Mouse (Mus musculus) liver, postnatal 0 days (tissue): ENCODE measurements around the gene Extl1. TPM values are rescaled to one million over a fixed set of nuclear protein-coding genes. Genes with fewer than 3 reads are reported as not detected.

Experiments
- ATAC-seq: fragments of 200-750 bp; cut with Nextera tagmentation; 2 replicates; pipeline ENCODE4 v1.8.0; 2017; ENCODE audit warnings: mild to moderate bottlenecking, moderate library complexity
- DNase-seq: peaks from one replicate; pipeline ENCODE4 v3.0.0-alpha.2; 2016
- H3K27ac ChIP-seq: fragments of 300-500 bp; sonication (generic); 2 replicates; pipeline ENCODE4 v1.5.1; 2014; ENCODE audit warnings: antibody characterized with exemption, moderate library complexity, mild to moderate bottlenecking, low read depth
- H3K27me3 ChIP-seq: fragments of 300-500 bp; sonication (generic); 2 replicates; pipeline ENCODE4 v1.6.1; 2014; ENCODE audit warnings: low read length, control low read depth, mixed read lengths; ENCODE audit not compliant: insufficient read depth
- H3K36me3 ChIP-seq: fragments of 300-500 bp; sonication (generic); replicated peaks from 2 replicates; pipeline ENCODE4 v1.6.1; 2014; ENCODE audit warnings: mild to moderate bottlenecking, control low read depth, low read length, moderate library complexity, mixed read lengths; ENCODE audit not compliant: insufficient read depth
- H3K4me1 ChIP-seq: fragments of 300-500 bp; sonication (generic); 2 replicates; pipeline ENCODE4 v1.6.1; 2014; ENCODE audit warnings: antibody characterized with exemption, mild to moderate bottlenecking, control low read depth; ENCODE audit not compliant: insufficient read depth
- H3K4me2 ChIP-seq: fragments of 300-500 bp; sonication (generic); 2 replicates; pipeline ENCODE4 v1.6.1; 2014; ENCODE audit warnings: low read depth, mild to moderate bottlenecking, low read length, moderate library complexity, mixed read lengths
- H3K4me3 ChIP-seq: fragments of 300-500 bp; sonication (generic); 2 replicates; pipeline ENCODE4 v1.5.1; 2014; ENCODE audit warnings: low read depth, low read length
- H3K9ac ChIP-seq: fragments of 300-500 bp; sonication (generic); replicated peaks from 2 replicates; pipeline ENCODE4 v1.6.1; 2014; ENCODE audit warnings: mild to moderate bottlenecking, moderate library complexity
- H3K9me3 ChIP-seq: fragments of 300-500 bp; sonication (generic); 2 replicates; pipeline ENCODE4 v1.6.1; 2016; ENCODE audit warnings: mild to moderate bottlenecking, control low read depth, low read length, mixed read lengths
- CTCF ChIP-seq: sonication (generic); IDR thresholded peaks from 2 replicates; pipeline ENCODE4 v1.5.1; 2016; ENCODE audit warnings: antibody characterized with exemption, low read depth
- EP300 ChIP-seq: IDR thresholded peaks from 2 replicates; pipeline ENCODE4 v1.6.1; 2016; ENCODE audit warnings: antibody characterized with exemption, low read depth, mild to moderate bottlenecking
- WGBS: fragments of 180-500 bp; shearing (Covaris S2); extraction: QIAGEN DNeasy Blood & Tissue Kit; methylation state at CpG from one replicate; pipeline ENCODE4 v1.1.7; 2014; ENCODE audit not compliant: insufficient replicate concordance; 5-methylcytosine and 5-hydroxymethylcytosine counted together
- polyA plus RNA-seq: library from polyadenylated mRNA; unstranded; fragments of >200 nt; fragmentation: Nextera tagmentation; extraction: Ambion mirVana; gene quantifications from 2 replicates; pipeline ENCODE4 v1.2.1, GENCODE M21; 2015

Gene Extl1
- polyA plus RNA-seq, 1 experiment from 2014 or later: 0.33 TPM

DNA sequence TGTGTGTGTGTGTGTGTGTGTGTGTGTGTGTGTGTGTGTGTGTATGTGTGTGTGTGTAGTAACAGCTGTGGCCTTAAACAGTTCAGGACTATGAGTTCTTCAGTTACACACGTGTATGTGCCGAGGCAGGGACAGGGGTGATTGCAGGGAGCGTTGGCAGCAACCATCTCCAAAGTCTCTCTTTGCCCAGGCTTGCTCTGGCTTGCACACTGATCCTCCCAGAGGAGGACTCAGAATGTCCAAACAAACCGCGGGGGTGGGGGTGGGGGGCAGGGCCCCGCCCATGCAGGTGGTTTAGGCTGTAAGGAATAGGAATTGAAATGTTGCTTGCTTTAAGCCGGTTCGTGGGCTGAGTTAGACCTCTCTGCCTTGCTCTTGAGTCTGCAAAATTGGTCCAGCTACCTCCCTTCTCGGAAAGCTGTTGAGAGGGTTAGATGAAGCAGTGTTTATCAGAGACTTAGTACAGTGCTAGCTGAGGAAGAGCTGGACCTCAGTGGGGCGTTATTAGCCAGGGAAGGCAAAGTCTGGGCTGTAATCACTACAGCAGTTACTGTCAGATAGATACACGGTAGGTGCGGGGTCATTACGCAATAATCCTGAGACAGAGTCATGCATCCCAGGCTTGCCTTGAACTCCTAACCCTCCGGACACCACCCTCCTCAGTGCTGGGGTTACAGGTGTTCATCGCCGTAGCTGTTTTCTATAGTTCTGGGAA lies 18.4 kb upstream of the Extl1 start:
- Histone ChIP-seq H3K36me3 (0 out of 2 replicates have a peak, but pooled peaks cover 9% of the 10 kb centered on the region), H3K27ac (no peak overlapping the region), H3K9ac (no peak overlapping the region), H3K9me3 (no peaks in the 10 kb centered on the region), H3K4me3 (peak overlapping the region; percentile 24; the same call in 1 of the 2 replicates), H3K4me1 (peaks cover 26% of the 10 kb centered on the region), H3K27me3 (no peaks in the 10 kb centered on the region), H3K4me2 (peak overlapping the region; percentile 72)
- 21% methylated on average over 16 of the region's 16 CpGs for WGBS
- DNase-seq (no peak), ATAC-seq (0 out of 2 replicates have a peak, but pooled peaks have one; percentile 7)
- no peak for TF ChIP-seq CTCF
- TF ChIP-seq EP300: no peak

DNA sequence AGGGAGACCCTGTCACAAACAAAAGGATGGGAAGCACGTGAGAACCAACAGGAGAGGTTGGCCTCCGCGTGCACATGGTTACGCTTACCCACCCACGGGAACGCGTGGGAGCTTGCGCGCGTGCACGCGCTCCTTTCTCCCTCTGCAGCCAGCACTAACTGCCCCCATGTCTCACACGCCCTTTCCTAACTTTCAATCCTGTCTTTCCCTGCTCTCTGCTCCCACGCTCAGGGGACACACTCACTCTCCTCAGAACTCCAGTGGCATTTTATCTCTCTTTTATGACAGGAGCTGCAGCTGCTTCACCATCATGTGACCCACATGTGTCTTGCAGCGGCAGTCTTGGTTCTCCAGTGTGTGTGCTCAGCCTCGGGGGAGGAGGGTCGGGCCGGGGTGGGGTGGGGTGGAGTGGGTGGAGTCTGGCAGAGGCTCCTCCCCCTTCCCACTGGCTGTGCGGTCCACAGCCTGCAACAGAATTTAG lies 17.6 kb upstream of the Extl1 start:
- Histone ChIP-seq H3K27ac (no peak overlapping the region), H3K9ac (peak overlapping the region; percentile 22), H3K4me2 (peak overlapping the region; percentile 72), H3K4me1 (peaks cover 26% of the 10 kb centered on the region), H3K4me3 (peak overlapping the region; percentile 24), H3K9me3 (no peaks in the 10 kb centered on the region), H3K36me3 (0 out of 2 replicates have a peak, but pooled peaks cover 9% of the 10 kb centered on the region), H3K27me3 (no peaks in the 10 kb centered on the region)
- 4% methylated on average over 19 of the region's 19 CpGs for WGBS
- peak; percentile 19; the same call in 1 of the 2 replicates for ATAC-seq
- peak; percentile 77 for DNase-seq
- no peak for TF ChIP-seq EP300
- no peak for TF ChIP-seq CTCF

DNA sequence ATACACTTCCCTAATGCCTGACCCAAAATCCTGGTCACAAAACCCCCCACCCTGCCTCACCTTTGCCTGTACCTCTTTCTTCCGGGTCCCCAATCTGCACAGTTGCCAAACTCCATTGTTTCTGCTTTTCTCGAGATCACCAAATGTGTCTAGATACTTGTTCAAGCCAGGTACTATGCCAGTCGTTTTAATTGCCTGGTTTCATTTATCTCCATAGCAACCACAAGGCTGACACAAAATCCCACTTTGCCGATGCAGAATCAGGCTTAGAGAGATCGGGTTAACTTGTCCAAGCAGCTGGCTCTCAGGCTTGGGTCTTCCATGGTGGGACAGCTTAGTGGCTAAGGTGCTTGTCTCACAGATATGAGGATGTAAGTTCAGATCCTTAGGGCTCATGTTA lies 16.6 kb upstream of the Extl1 start:
- no peak for DNase-seq
- Histone ChIP-seq H3K9ac (no peak overlapping the region), H3K27me3 (no peaks in the 10 kb centered on the region), H3K4me2 (no peak overlapping the region), H3K4me1 (peaks cover 26% of the 10 kb centered on the region), H3K36me3 (0 out of 2 replicates have a peak, but pooled peaks cover 3% of the 10 kb centered on the region), H3K9me3 (no peaks in the 10 kb centered on the region), H3K4me3 (no peak overlapping the region), H3K27ac (no peak overlapping the region)
- TF ChIP-seq CTCF (no peak), EP300 (no peak)
- WGBS: 39% methylated on average over 5 of the region's 5 CpGs
- ATAC-seq: no peak

DNA sequence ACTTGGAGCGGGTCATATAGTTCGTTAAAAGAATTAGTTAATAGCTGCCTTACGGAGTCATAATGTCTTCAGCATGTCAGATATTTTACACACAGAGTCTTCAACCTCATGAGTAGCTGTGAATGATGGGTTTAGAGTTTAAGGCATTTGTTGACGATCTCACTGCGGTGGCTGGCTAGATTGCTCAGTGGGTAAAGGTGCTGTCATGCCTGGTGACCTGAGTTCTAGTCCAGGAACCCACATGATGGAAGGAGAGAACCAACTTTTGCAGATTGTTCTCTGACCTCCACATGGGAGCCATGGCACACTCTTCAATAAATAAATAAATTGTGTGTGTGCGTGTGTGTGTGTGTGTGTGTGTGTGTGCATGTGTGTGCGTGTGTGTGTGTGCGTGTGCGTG lies 14.1 kb upstream of the Extl1 start:
- peak overlapping the region; percentile 80 for H3K4me2 ChIP-seq
- H3K4me1 ChIP-seq: peaks cover 22% of the 10 kb centered on the region
- peak overlapping the region; percentile 96 for H3K27ac ChIP-seq

DNA sequence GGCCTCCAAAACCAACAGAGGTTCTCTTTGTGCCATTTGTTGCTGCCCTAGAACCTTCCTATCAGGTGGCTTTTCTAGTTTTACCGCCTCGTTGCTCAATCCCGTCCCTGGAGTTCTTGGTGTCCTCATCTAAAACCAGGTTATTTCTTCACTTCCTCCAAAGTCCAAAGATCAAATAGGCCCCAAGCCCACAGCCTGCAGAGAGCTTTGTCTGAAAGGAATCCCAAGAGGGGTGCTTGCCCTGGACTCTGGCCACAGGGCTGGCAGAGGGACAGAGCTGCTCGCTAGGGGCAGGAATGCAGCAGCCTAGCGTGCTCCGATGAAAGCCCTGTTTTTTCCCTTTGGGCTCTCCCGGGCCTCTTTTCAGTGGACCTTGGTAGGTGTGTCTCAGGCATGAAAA lies 13.5 kb upstream of the Extl1 start:
- Histone ChIP-seq H3K36me3 (no peaks in the 10 kb centered on the region), H3K9me3 (no peaks in the 10 kb centered on the region), H3K4me3 (peak overlapping the region; percentile 56), H3K27me3 (no peaks in the 10 kb centered on the region), H3K4me1 (peaks cover 16% of the 10 kb centered on the region), H3K9ac (peak overlapping the region; percentile 24; the same call in 1 of the 2 replicates), H3K4me2 (peak overlapping the region; percentile 80), H3K27ac (peak overlapping the region; percentile 96)
- 24% methylated on average over 7 of the region's 7 CpGs for WGBS
- no peak for TF ChIP-seq CTCF
- peak; percentile 80 for TF ChIP-seq EP300
- peak; percentile 73 for DNase-seq
- peak; percentile 63 for ATAC-seq

More for the DNA sequence above, 14.1 kb upstream of the Extl1 start:
- H3K9ac ChIP-seq: no peak overlapping the region
- H3K27me3 ChIP-seq: no peaks in the 10 kb centered on the region
- no peak for DNase-seq
- H3K4me3 ChIP-seq: peak overlapping the region; percentile 56
- WGBS: 75% methylated on average over 9 of the region's 9 CpGs
- TF ChIP-seq EP300: no peak
- no peak for TF ChIP-seq CTCF
- no peaks in the 10 kb centered on the region for H3K9me3 ChIP-seq
- H3K36me3 ChIP-seq: no peaks in the 10 kb centered on the region
- no peak for ATAC-seq

DNA sequence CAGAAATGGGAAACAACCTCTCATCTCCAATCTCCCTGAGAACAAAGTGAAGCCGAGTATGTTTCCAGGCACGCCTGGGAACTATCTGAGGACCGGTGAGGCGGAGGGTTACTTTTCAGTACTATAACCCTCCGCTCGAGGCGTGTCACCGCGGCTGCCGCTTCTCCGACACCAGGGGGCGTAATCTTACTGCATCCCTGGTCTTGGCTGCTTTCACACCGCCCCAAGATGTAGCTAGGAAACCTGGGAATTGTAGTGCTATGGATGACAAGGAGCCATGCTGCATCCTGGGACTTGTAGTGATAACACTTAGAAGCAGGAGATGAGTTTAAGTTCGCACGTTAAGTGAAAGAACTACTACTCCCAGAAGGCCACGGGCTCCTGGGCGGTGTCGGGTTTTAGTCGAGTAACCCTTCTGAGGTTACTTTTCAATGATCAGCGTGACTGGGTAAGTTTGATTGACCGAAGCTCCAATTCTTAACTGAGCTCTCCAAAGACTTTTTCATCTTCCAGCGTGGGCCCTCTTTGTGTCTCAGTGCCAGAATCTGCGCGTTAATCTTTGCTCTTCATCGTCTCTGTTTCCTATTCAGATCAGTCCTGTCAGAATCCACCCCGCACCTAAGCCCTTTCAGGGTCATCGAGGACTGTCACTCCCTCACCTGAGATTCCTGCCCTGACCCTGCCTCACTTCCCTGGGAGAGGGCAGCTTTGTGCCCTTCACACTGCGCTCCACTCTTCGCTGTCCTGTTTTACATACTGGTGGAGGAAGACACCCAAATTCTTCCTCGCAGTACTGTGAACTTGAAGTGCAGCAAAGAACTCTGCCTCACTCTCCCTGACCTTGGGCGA lies 12.6 kb upstream of the Extl1 start, which contains the start of gene Pafah2:
TSS of gene Pafah2 (plus strand) at position 344 of the 849 bp plus-strand sequence.
- peak within 1 kb of the TSS; percentile 80 for H3K4me2 ChIP-seq
- peak; percentile 95 for ATAC-seq
- no peaks in the 10 kb centered on the region for H3K27me3 ChIP-seq
- peaks cover 4% of the 10 kb centered on the region for H3K9me3 ChIP-seq
- H3K9ac ChIP-seq: peak within 1 kb of the TSS; percentile 65
- H3K4me3 ChIP-seq: peak within 1 kb of the TSS; percentile 56
- WGBS: 1% methylated on average over 31 of the region's 31 CpGs
- H3K36me3 ChIP-seq: no peaks in the 10 kb centered on the region
- peak; percentile 89 for DNase-seq
- peaks cover 6% of the 10 kb centered on the region for H3K4me1 ChIP-seq
- TF ChIP-seq EP300 (peak; percentile 73), CTCF (peak; percentile 99)
- H3K27ac ChIP-seq: peak within 1 kb of the TSS; percentile 96
